Mouse (Mus musculus) CD8-positive naive resting alpha-beta T cell, adult 2 months (primary cell): ENCODE data around the gene Ctxn1.
A peak's percentile ranks its signal among the peaks of the same experiment; 100 is the strongest.

Experiments used
- DNase-seq, 2 experiments: peaks; one replicate each; pipeline ENCODE4 v3.0.0; 2022; ENCODE audit warnings: low read depth in 2 of 2, low spot score in 2 of 2

Gene Ctxn1

GRCm38 (mm10) chr8:4252116-4252760 is 6.8 kb downstream of the Ctxn1 start:
- DNase-seq: no peak

- peak; percentile 82 to 84 for DNase-seq
Observed at GRCm38 (mm10) chr8:4250306-4250970, 8.6 kb downstream of the Ctxn1 start.

- DNase-seq: no peak
Observed at GRCm38 (mm10) chr8:4249213-4249612, 9.9 kb downstream of the Ctxn1 start.

- no peak for DNase-seq
Observed at GRCm38 (mm10) chr8:4247951-4248540, 11.0 kb downstream of the Ctxn1 start, which contains the start of gene Tgfbr3l. Tgfbr3l (plus strand) TSS chr8:4248214.

- no peak for DNase-seq
Observed at GRCm38 (mm10) chr8:4247241-4247640, 11.8 kb downstream of the Ctxn1 start.

- no peak for DNase-seq
Observed at GRCm38 (mm10) chr8:4245737-4246136, 13.3 kb downstream of the Ctxn1 start.

GRCm38 (mm10) chr8:4245061-4245460 is 14.0 kb downstream of the Ctxn1 start:
- DNase-seq: no peak

GRCm38 (mm10) chr8:4239193-4239890 is 19.7 kb downstream of the Ctxn1 start:
- no peak for DNase-seq

- DNase-seq: peak; percentile 99 to 100
Observed at GRCm38 (mm10) chr8:4238434-4239192, 20.5 kb downstream of the Ctxn1 start, which contains the start of the genes Map2k7 and Gm49320. Map2k7 (plus strand) TSS chr8:4238740. Gm49320 (plus strand) TSS chr8:4238865.

GRCm38 (mm10) chr8:4237814-4238433 is 21.1 kb downstream of the Ctxn1 start:
- no peak for DNase-seq

GRCm38 (mm10) chr8:4230612-4231351 is 28.3 kb downstream of the Ctxn1 start:
- no peak for DNase-seq

- DNase-seq: no peak
Observed at GRCm38 (mm10) chr8:4229784-4230183, 29.3 kb downstream of the Ctxn1 start.

- no peak for DNase-seq
Observed at GRCm38 (mm10) chr8:4227919-4228318, 31.2 kb downstream of the Ctxn1 start.

- DNase-seq: no peak
Observed at GRCm38 (mm10) chr8:4226739-4227347, 32.2 kb downstream of the Ctxn1 start, which contains the start of gene Lrrc8e. Lrrc8e (plus strand) TSS chr8:4226827.

- no peak for DNase-seq
Observed at GRCm38 (mm10) chr8:4226323-4226722, 32.8 kb downstream of the Ctxn1 start.

GRCm38 (mm10) chr8:4222059-4222458 is 37.0 kb downstream of the Ctxn1 start:
- DNase-seq: no peak

GRCm38 (mm10) chr8:4219617-4220016 is 39.5 kb downstream of the Ctxn1 start:
- DNase-seq: no peak

- no peak for DNase-seq
Observed at GRCm38 (mm10) chr8:4216791-4217621, 42.1 kb downstream of the Ctxn1 start, which contains the start of gene Prr36. Prr36 (minus strand) TSS chr8:4217459.
